Mouse (Mus musculus) olfactory bulb, adult 2 months (tissue): ENCODE measurements around the gene Hoxc4.

Experiments used
- CTCF ChIP-seq: fragments of 200-500 bp; IDR thresholded peaks from 2 replicates; pipeline ENCODE4 v1.5.1; 2012; ENCODE audit warnings: low read depth, mild to moderate bottlenecking, low read length, moderate library complexity; ENCODE audit not compliant: insufficient read depth
- POLR2A ChIP-seq: fragments of 200-500 bp; IDR thresholded peaks from 2 replicates; pipeline ENCODE4 v1.6.1; 2012; ENCODE audit warnings: mild to moderate bottlenecking, low read depth, low read length, moderate library complexity; ENCODE audit not compliant: insufficient read depth

GRCm38 (mm10) chr15:103014166-103015008 lies 4.3 kb upstream of the Hoxc4 start:
- TF ChIP-seq CTCF (no peak), POLR2A (no peak)
